Mouse (Mus musculus): ENCODE results near the gene D630039A03Rik. TPM values are rescaled to one million over a fixed set of nuclear protein-coding genes. Genes with fewer than 3 reads are reported as not detected.
"Not testable (repeated sequence)": the region's sequence is repeated elsewhere in the genome, so short reads cannot be mapped to it uniquely, and the experiment has no call there.

Gene D630039A03Rik
- total RNA-seq, 2 experiments from 2014 or later = 9.7 to 14.0 TPM

GRCm38 (mm10) chr4:57888978-57889377, 27.1 kb downstream of the D630039A03Rik start:
- not testable (repeated sequence) for DNase-seq (ENCODE audit: low spot score in 2 of 2)

GRCm38 (mm10) chr4:57888246-57888645, 27.9 kb downstream of the D630039A03Rik start:
- no peak for DNase-seq (ENCODE audit: low spot score in 2 of 2)

- no peak for DNase-seq (ENCODE audit: low spot score in 2 of 2)
Observed at GRCm38 (mm10) chr4:57886888-57887230, 29.2 kb downstream of the D630039A03Rik start.

GRCm38 (mm10) chr4:57886066-57886887, 29.8 kb downstream of the D630039A03Rik start:
- DNase-seq (ENCODE audit: low spot score in 2 of 2) = peak; percentile 63 to 70

GRCm38 (mm10) chr4:57885186-57885585, 30.9 kb downstream of the D630039A03Rik start:
- no peak for DNase-seq (ENCODE audit: low spot score in 2 of 2)

GRCm38 (mm10) chr4:57884511-57884910, 31.6 kb downstream of the D630039A03Rik start:
- no peak for DNase-seq (ENCODE audit: low spot score in 2 of 2)

GRCm38 (mm10) chr4:57883520-57884421, 32.3 kb downstream of the D630039A03Rik start:
- DNase-seq (ENCODE audit: low spot score in 2 of 2) = peak in 1 of 2 experiments; percentile 24

- DNase-seq (ENCODE audit: low spot score in 2 of 2) = peak; percentile 82
Observed at GRCm38 (mm10) chr4:57879804-57880357, 36.2 kb downstream of the D630039A03Rik start.

GRCm38 (mm10) chr4:57879137-57879536, 37.0 kb downstream of the D630039A03Rik start:
- DNase-seq (ENCODE audit: low spot score in 2 of 2) = no peak

GRCm38 (mm10) chr4:57867454-57867853, 48.6 kb downstream of the D630039A03Rik start:
- peak in 1 of 2 experiments; percentile 4 for DNase-seq (ENCODE audit: low spot score in 2 of 2)

GRCm38 (mm10) chr4:57866990-57867389, 49.1 kb downstream of the D630039A03Rik start:
- peak in 1 of 2 experiments; percentile 16 for DNase-seq (ENCODE audit: low spot score in 2 of 2)

GRCm38 (mm10) chr4:57866088-57866487, 50.0 kb downstream of the D630039A03Rik start:
- peak in 1 of 2 experiments; percentile 18 for DNase-seq (ENCODE audit: low spot score in 2 of 2)

- peak in 1 of 2 experiments; percentile 19 for DNase-seq (ENCODE audit: low spot score in 2 of 2)
Observed at GRCm38 (mm10) chr4:57862269-57862986, 53.7 kb downstream of the D630039A03Rik start.

GRCm38 (mm10) chr4:57861856-57862255, 54.2 kb downstream of the D630039A03Rik start:
- DNase-seq (ENCODE audit: low spot score in 2 of 2) = peak in 1 of 2 experiments; percentile 21

GRCm38 (mm10) chr4:57861166-57861565, 54.9 kb downstream of the D630039A03Rik start:
- DNase-seq (ENCODE audit: low spot score in 2 of 2) = peak in 1 of 2 experiments; percentile 19

GRCm38 (mm10) chr4:57860204-57860611, 55.9 kb downstream of the D630039A03Rik start:
- peak in 1 of 2 experiments; percentile 34 for DNase-seq (ENCODE audit: low spot score in 2 of 2)

All from adrenal gland, adult 18-20 months (tissue).